Mouse (Mus musculus): Measurements from ENCODE around the gene Map4k2.

GRCm38 (mm10) chr19:6377327-6378040 is 36.5 kb downstream of the Map4k2 start:
- TF ChIP-seq POLR2A (IDR thresholded peaks at IDR 0.05; ENCODE audit: borderline replicate concordance, extremely low read depth, insufficient read depth, insufficient read length, poor library complexity, severe bottlenecking) (no peak), CTCF (IDR thresholded peaks at IDR 0.05; ENCODE audit: borderline replicate concordance, extremely low read depth, insufficient read depth, insufficient read length) (no peak)
